In the genomic region with DNA sequence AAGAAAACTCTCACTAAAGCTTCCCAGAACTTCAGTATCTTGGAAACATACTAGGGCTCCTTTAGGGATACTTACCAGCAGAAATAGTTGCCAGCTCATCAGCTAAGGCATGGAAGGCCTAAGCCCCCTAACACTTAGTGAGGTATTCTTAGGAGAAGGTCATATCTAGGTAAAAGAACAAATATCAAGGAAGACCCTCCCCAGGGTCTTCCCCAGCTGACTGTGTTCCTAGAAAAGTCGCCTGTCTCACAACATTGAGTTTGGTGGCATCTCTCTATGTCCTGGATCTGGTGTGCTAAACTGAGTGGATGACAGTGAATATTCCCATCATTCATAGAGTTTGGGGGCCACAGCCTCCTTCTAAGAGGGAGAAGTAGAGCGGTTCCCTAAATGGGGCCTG, we compare ENCODE assay signal across 14 mouse cellular contexts. TPM values are rescaled to one million over a fixed set of nuclear protein-coding genes. Genes with fewer than 3 reads are reported as not detected.
DNase-seq lines count a peak whose midpoint lies in the region; ATAC-seq and TF ChIP-seq lines count a peak whose summit lies in the region.
"Had no signal": no experiment of that assay in that cellular context is flagged by ENCODE, and none has a peak within 500 bp of the region (broad histone marks: within the 10 kb centered on the region; RNA-seq: fewer than 3 reads in every experiment).

No protein-coding gene starts in this region.

- no peak overlapping the region for H3K4me3 ChIP-seq in gastrocnemius, adult 2 months
- H3K4me3 ChIP-seq in hindbrain, embryonic 15.5 days, result no peak overlapping the region
- H3K4me3 ChIP-seq in hindbrain, embryonic 14.5 days (replicated peaks; ENCODE audit: low read length), result no peak overlapping the region
- no peak overlapping the region for H3K4me3 ChIP-seq in midbrain, embryonic 10.5 days
- H3K4me3 ChIP-seq in midbrain, postnatal 0 days (ENCODE audit: low read depth, low read length), result no peak overlapping the region
- no peak overlapping the region for H3K4me3 ChIP-seq in stomach, postnatal 0 days (ENCODE audit: low read depth, low read length)

- no peaks in the 10 kb centered on the region for H3K36me3 ChIP-seq in hindbrain, embryonic 15.5 days
- H3K36me3 ChIP-seq in hindbrain, embryonic 14.5 days (replicated peaks; ENCODE audit: control insufficient read depth, insufficient read depth), result no peaks in the 10 kb centered on the region
- H3K36me3 ChIP-seq in midbrain, embryonic 10.5 days, result no peaks in the 10 kb centered on the region
- no peaks in the 10 kb centered on the region for H3K36me3 ChIP-seq in midbrain, postnatal 0 days (ENCODE audit: insufficient read depth, low read length)
- no peaks in the 10 kb centered on the region for H3K36me3 ChIP-seq in stomach, postnatal 0 days (ENCODE audit: control insufficient read depth, insufficient read depth, low read length)

- TF ChIP-seq EP300 in stomach, postnatal 0 days (optimal IDR thresholded peaks at IDR 0.05), result no peak

- DNase-seq in gastrocnemius, adult 2 months, result no peak
- DNase-seq in gastrocnemius, postnatal 4 days (ENCODE audit: low spot score in 2 of 2), result no peak
- DNase-seq in hindbrain, embryonic 14.5 days (ENCODE audit: low spot score), result no peak
- no peak for DNase-seq in midbrain, embryonic 10.5 days (ENCODE audit: low spot score)
- no peak for DNase-seq in midbrain, postnatal 0 days (ENCODE audit: low spot score)
- no peak for DNase-seq in stomach, postnatal 0 days (ENCODE audit: low spot score)
- DNase-seq: kidney, adult 2 months; kidney, postnatal 25 days; lung, postnatal 4 days; midbrain, embryonic 14.5 days; spleen, adult 18-20 months had no signal

- intact Hi-C loops in gastrocnemius, adult 2 months (cut with DNase I), result no loop called here

- no peak for TF ChIP-seq CTCF in gastrocnemius, adult 2 months (IDR thresholded peaks at IDR 0.05)
- no peak for TF ChIP-seq CTCF in midbrain, postnatal 0 days (IDR thresholded peaks at IDR 0.05)
- no peak for TF ChIP-seq CTCF in stomach, postnatal 0 days (IDR thresholded peaks at IDR 0.05; ENCODE audit: low read depth)

- H3K4me1 ChIP-seq in hindbrain, embryonic 15.5 days (replicated peaks), result no peaks in the 10 kb centered on the region
- peaks cover 6% of the 10 kb centered on the region; the same call in 1 of the 2 replicates for H3K4me1 ChIP-seq in hindbrain, embryonic 14.5 days (replicated peaks; ENCODE audit: control insufficient read depth, insufficient read depth, low read length)
- H3K4me1 ChIP-seq in midbrain, embryonic 10.5 days, result peaks cover 14% of the 10 kb centered on the region
- H3K4me1 ChIP-seq in midbrain, postnatal 0 days (ENCODE audit: insufficient read depth, low read length), result no peaks in the 10 kb centered on the region
- 0 out of 2 replicates have a peak, but pooled peaks cover 5% of the 10 kb centered on the region for H3K4me1 ChIP-seq in stomach, postnatal 0 days (replicated peaks; ENCODE audit: control insufficient read depth, insufficient read depth)

- ATAC-seq in hindbrain, embryonic 15.5 days (ENCODE audit: low FRiP score, low read depth), result no peak
- no peak for ATAC-seq in hindbrain, embryonic 14.5 days (ENCODE audit: low FRiP score)
- ATAC-seq in midbrain, postnatal 0 days (ENCODE audit: low FRiP score), result no peak
- ATAC-seq in stomach, postnatal 0 days (ENCODE audit: low FRiP score, low TSS enrichment), result no peak
- ATAC-seq: forebrain, embryonic 16.5 days had no signal

- H3K4me2 ChIP-seq in hindbrain, embryonic 15.5 days, result no peak overlapping the region
- no peak overlapping the region for H3K4me2 ChIP-seq in hindbrain, embryonic 14.5 days (replicated peaks)
- H3K4me2 ChIP-seq in midbrain, postnatal 0 days (ENCODE audit: low read depth, low read length, poor library complexity, severe bottlenecking), result no peak overlapping the region
- no peak overlapping the region for H3K4me2 ChIP-seq in stomach, postnatal 0 days (replicated peaks; ENCODE audit: low read depth)

- 92% methylated on average over 2 of the region's 2 CpGs for WGBS in hindbrain, embryonic 15.5 days
- WGBS in hindbrain, embryonic 14.5 days, result 97% methylated on average over 2 of the region's 2 CpGs
- WGBS in midbrain, embryonic 10.5 days, result 92% methylated on average over 2 of the region's 2 CpGs
- 92% methylated on average over 2 of the region's 2 CpGs for WGBS in midbrain, postnatal 0 days
- 88% methylated on average over 2 of the region's 2 CpGs for WGBS in stomach, postnatal 0 days

- peak overlapping the region; percentile 48 for H3K27ac ChIP-seq in gastrocnemius, adult 2 months
- peak overlapping the region; percentile 38; the same call in 1 of the 2 replicates for H3K27ac ChIP-seq in hindbrain, embryonic 15.5 days (replicated peaks)
- H3K27ac ChIP-seq in hindbrain, embryonic 14.5 days, result no peak overlapping the region
- H3K27ac ChIP-seq in midbrain, embryonic 10.5 days (replicated peaks), result peak overlapping the region; percentile 39
- H3K27ac ChIP-seq in midbrain, postnatal 0 days (ENCODE audit: low read depth, low read length), result no peak overlapping the region
- H3K27ac ChIP-seq in stomach, postnatal 0 days (replicated peaks), result peak overlapping the region; percentile 84
- H3K27ac ChIP-seq: liver, embryonic 14.5 days had no signal

- H3K9ac ChIP-seq in hindbrain, embryonic 15.5 days, result no peak overlapping the region
- H3K9ac ChIP-seq in hindbrain, embryonic 14.5 days, result no peak overlapping the region
- no peak overlapping the region for H3K9ac ChIP-seq in midbrain, postnatal 0 days (replicated peaks; ENCODE audit: low read length, poor library complexity, severe bottlenecking)
- H3K9ac ChIP-seq in stomach, postnatal 0 days (ENCODE audit: low read length), result no peak overlapping the region
- H3K9ac ChIP-seq: liver, embryonic 14.5 days had no signal

- no peaks in the 10 kb centered on the region for H3K27me3 ChIP-seq in hindbrain, embryonic 15.5 days
- H3K27me3 ChIP-seq in hindbrain, embryonic 14.5 days (ENCODE audit: control insufficient read depth, insufficient read depth, low read length), result no peaks in the 10 kb centered on the region
- H3K27me3 ChIP-seq in midbrain, embryonic 10.5 days (ENCODE audit: low read depth, poor library complexity, severe bottlenecking), result no peaks in the 10 kb centered on the region
- H3K27me3 ChIP-seq in midbrain, postnatal 0 days (ENCODE audit: insufficient read depth, low read length), result no peaks in the 10 kb centered on the region
- H3K27me3 ChIP-seq in stomach, postnatal 0 days (ENCODE audit: control insufficient read depth, insufficient read depth, low read length), result no peaks in the 10 kb centered on the region

- H3K9me3 ChIP-seq in hindbrain, embryonic 15.5 days, result no peaks in the 10 kb centered on the region
- no peaks in the 10 kb centered on the region for H3K9me3 ChIP-seq in hindbrain, embryonic 14.5 days (ENCODE audit: control insufficient read depth, low read length)
- H3K9me3 ChIP-seq in midbrain, embryonic 10.5 days (replicated peaks), result 0 out of 2 replicates have a peak, but pooled peaks cover 3% of the 10 kb centered on the region
- no peaks in the 10 kb centered on the region for H3K9me3 ChIP-seq in midbrain, postnatal 0 days (ENCODE audit: low read length)
- H3K9me3 ChIP-seq in stomach, postnatal 0 days (ENCODE audit: control insufficient read depth, low read length), result no peaks in the 10 kb centered on the region

RNA-seq across cellular contexts. Expression of a gene that starts 13.2 kb away (rescaled TPM):
- total RNA-seq in gastrocnemius, adult 2 months (2021), result 10 to 100 TPM; 30.4 to 43.3 TPM
- 10 to 100 TPM; 88.4 to 99.3 TPM for total RNA-seq in gastrocnemius, postnatal 4 days (2021)
- polyA plus RNA-seq in hindbrain, embryonic 15.5 days (2015; fragmentation: Nextera tagmentation; extraction: Ambion mirVana), result 11.5 and 11.7 TPM in 2 replicates
- 10.7 and 11.2 TPM in 2 replicates for polyA plus RNA-seq in hindbrain, embryonic 14.5 days (2014; fragmentation: Nextera tagmentation; extraction: Ambion mirVana)
- 34.3 and 45.7 TPM in 2 replicates for polyA plus RNA-seq in midbrain, embryonic 10.5 days (2016; fragmentation: Nextera tagmentation; extraction: Ambion mirVana)
- total RNA-seq in midbrain, postnatal 0 days (2014; rRNA removed), result 19.5 and 22.4 TPM in 2 replicates
- polyA plus RNA-seq in midbrain, postnatal 0 days (2015; fragmentation: Nextera tagmentation; extraction: Ambion mirVana), result 6.2 and 7.2 TPM in 2 replicates
- 8.5 and 9.1 TPM in 2 replicates for polyA plus RNA-seq in stomach, postnatal 0 days (2015; fragmentation: Nextera tagmentation; extraction: Ambion mirVana)

Comparison
In these comparisons a context has a peak if more than half of its experiments do, and no peak if none do; other contexts are left out.
1. H3K27ac ChIP-seq: peak in gastrocnemius, adult 2 months (single experiment), hindbrain, embryonic 15.5 days (single experiment), midbrain, embryonic 10.5 days (single experiment) and stomach, postnatal 0 days (single experiment); none in hindbrain, embryonic 14.5 days (single experiment) and midbrain, postnatal 0 days (single experiment).